Mouse (Mus musculus) c-Kit-positive CD71-positive TER-119-negative erythroid progenitor cells, embryonic 14.5 days (primary cell): ENCODE results near the gene Scaf4.
"Not testable (repeated sequence)": the region's sequence is repeated elsewhere in the genome, so short reads cannot be mapped to it uniquely, and the experiment has no call there.

Experiments used
- DNase-seq: peaks from one replicate; pipeline ENCODE4 v3.0.0-alpha.2; 2013; ENCODE audit warnings: low read depth

The Scaf4 gene

DNA sequence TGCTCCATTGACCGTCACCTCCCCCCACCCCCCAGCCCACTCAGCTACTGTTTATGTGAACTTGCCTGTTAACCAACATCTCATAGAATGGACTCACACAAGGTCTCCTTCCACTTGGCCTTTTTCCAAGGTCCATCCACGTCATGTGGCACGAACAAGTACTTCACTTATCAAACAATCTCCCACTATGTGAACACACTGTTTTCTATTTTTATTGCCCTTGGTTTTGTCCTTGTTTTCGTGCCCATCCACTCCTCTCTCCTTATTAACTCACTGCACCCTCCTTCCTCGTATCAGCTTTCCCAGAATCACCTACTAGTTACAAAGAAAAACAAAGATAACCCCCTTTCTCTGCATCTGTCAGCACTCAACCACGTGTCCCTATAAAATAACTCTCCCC, 49.7 kb downstream of the Scaf4 start:
- DNase-seq: no peak

DNA sequence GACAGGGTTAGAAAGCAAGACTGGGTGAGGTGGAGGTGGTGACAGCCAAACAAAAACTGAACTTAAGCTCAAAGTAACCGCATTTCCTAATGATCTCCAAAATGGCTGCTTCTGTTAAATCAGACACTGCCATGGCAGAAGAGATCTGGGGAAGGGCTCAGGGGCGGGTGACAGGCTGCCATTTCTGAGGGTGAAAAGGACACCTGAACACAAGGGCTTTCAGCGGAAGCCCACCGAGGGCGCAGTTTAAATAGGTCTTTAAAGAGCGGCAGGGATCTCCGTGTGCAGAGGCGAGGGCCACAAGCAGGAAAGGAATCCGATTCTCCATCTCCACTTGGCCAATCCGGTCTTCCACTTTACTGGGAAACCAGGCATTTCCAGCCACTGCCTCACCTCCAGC, 50.6 kb downstream of the Scaf4 start:
- DNase-seq: no peak

DNA sequence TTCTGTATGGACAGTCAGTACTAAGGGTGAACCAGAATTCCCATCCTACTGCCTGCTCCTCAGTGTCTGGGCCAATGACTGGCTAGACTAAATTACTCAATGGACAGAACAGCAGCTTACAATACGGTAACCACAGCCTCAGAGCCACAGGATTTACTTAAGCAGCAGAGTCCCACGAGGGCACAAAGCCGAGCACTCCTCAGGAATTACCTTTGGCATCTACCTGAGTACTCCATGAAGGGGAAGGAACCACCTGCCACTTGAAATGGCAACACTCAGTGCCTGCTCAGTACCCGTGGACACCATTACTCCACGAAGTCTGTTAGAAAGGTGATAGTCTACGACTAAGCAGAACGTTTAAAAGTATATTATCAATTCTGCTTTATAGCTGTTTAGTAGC, 53.0 kb downstream of the Scaf4 start:
- no peak for DNase-seq

DNA sequence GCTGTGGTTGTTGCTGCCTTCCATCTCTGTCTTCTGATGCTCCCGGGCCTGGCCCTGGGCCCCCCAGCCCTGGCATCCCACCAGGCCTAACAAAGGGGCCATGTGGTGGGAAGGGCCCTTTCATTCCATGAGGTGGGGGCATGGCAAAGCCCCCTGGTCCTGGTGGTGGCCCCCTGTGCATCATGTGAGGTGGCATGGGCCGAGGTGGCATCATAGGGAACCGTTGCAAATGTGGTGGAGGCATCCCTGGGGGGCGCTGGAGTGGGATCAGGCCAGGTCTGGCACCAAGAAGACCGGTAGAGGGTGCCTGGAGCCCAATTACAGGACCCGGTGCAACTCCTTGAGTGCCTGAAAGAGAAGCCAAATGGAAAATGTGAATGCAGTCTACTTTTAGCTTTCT, 54.4 kb downstream of the Scaf4 start:
- no peak for DNase-seq

DNA sequence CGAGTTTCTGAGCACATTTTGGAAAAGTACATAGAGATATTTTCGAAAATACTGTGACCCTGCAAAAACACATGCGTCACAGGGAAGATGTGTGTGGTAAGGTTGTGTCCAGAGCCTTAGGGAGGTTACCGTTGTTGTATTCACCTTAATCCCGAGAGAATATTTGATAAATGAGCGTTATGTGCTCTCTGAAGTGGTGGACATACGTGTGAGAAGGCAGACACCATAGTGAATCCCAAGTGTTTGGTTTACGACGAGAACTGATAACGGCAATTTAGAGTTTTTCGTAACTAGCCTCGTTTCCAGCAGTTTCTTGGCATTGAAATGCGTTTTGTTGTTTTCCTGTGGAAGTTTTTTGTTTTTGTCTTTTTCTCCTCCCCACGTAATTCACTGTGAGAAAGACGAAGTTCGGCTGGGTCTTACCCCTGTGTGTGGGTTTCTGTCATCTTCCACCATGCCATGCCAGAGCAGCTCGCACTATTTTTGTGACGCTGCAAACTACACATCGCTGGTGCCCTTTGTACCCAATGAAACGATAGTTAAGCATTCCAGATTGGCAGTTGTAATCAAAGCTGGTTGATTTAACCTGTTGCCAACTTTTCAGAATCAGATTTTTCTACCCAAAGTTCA, 62.7 kb downstream of the Scaf4 start:
- no peak for DNase-seq

DNA sequence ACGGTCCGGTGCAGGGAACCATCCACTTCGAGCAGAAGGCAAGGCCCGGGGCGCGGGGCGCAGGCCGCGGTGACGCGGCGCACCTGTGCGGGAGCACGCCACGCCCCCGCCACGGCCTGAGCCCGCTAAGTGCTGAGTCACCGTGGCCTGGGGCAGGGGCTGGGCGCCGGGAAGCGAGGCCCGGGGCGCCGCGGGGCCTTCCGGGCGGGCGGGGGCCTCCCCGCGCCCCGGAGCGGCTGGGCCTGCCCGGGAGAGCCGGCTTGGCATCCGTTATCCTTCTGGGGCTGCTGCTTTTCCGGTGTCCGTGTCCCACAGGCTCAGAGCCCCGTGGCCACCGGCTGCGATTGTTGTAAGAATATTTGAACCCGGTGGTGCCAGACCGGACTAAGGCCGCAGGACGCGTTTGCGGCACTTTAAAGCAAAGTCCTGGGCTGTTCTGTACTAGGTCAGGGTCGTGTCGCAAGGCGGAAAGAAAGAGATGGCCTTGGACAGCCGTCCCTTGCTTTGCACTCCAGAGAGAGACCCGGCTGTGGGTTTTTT, 63.3 kb downstream of the Scaf4 start:
- DNase-seq: no peak

DNA sequence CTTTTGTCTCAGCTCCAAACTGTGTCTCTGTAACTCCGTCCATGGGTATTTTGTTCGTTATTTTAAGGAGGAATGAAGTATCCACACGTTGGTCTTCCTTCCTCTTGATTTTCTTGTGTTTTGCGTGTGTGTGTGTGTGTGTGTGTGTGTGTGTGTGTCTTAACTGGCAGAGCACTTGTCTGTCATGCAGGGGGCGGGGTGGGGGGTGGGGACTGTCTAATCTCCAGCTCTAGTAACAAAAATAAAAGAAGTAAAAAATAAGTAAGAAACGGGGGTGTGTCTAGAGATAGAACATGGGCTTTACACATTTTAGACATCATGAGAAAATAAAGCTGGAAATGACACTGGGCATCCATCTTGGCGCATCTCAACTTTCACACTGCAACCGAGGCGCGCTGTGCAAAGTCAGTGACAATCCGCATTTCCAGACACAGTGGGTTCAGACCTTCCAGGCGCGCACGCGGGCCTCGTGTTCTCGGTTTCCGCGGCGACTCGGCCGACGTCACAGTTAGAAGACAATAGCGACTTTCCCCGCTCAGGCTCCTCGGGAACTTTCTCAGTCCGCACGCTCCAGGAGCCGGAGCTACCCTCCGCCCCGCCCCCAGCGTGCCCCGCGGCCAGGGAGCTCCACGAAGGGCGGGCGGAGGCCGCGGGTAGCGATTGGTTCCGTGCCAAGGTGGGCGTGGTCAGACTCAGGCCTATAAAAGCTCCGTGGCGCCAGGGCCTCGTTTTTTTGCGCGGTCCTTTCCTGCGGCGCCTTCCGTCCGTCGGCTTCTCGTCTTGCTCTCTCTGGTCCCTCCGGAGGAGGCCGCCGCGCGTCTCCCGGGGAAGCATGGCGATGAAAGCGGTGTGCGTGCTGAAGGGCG, 64.0 kb downstream of the Scaf4 start, which contains the start of gene Sod1:
Gene Sod1 (plus strand): TSS at position 729 of the 866 bp plus-strand sequence.
- peak; percentile 86 for DNase-seq

DNA sequence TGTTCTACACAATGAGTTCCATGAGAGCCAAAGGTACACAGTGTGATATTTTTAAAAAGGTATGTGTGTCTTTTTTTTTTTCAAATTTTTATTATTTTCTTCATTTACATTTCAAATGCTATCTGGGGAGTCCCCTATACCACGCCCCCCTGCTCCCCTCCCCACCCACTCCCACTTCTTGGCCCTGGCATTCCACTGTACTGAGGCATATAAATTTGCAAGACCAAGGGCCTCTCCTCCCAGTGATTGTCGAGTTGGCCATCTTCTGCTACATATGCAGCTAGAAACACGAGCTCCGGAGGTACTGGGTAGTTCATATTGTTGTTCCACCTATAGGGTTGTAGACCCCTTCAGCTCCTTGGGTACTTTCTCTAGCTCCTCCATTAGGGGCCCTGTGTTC, 64.9 kb downstream of the Scaf4 start:
- DNase-seq: not testable (repeated sequence)

DNA sequence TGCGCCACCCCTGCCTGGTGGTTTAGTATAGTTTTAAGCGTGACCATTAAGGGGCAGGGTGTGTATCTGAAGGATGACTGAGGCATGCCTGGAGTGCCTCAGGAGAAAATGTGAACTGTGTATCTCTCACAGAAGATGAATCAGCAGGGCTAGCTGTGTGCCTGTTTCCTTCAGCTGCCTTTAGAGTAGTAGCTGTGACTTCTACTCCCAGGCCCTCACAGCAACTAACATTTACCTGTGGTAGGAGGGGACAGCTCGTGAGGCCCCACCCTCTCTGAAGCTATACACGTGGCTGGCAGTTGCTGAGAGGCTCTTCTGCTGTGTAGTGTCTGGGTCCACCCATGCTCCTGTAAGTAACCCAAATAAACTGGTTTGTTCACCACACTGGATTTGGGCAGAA, 66.4 kb downstream of the Scaf4 start:
- DNase-seq: no peak

DNA sequence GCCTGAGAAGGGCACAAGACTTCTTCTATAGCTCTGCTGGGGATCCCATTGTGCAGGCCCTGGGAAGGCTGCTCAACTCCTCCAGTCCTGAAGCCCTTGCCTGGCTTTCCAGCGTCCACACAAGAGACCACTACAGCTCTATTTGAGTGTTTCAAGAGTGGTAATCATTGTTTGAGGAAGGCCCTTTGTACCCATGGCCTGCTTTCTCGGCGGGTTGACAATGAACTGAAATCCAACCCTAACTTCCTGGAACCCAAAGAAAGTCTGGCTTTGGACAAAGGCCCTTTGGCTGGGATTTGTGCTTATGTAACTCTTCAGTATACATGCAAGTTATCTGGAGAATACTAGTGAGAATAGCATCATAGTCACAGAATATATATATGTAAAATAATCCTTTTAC, 66.9 kb downstream of the Scaf4 start:
- no peak for DNase-seq

DNA sequence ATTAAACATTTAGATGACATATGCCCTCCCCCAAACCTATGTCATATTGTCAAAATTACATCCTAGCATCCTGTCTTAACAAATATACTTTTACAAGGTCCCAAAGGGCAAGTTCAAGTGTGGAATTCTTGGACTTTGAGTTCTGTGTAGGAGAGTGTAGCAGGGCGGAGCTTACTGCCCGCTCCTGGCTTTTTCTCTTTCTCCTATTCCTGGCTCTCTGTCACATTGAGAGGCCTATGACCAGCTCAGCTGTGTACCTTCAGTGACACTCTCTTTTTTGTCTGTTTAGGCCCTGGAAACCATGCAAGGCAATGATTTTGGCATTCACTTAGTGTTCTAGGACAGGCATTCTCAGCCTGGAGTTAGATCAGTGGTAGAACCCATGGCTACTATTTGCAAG, 67.9 kb downstream of the Scaf4 start:
- no peak for DNase-seq

DNA sequence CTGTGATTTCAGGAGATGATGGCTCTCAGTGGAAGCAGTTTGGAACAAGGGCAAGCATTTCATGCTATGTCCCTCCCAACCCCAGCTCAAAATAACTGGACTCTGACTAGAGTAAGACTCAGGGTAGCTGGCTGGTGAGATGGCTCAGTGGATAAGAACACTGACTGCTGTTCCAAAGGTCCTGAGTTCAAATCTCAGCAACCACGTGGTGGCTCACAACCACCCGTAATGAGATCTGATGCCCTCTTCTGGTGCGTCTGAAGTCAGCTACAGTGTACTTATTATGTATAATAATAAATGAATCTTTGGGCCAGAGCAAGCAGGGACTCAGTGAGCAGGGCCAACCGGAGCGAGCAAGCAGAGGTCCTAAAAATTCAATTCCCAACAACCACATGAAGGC, 68.4 kb downstream of the Scaf4 start:
- DNase-seq: not testable (repeated sequence)

DNA sequence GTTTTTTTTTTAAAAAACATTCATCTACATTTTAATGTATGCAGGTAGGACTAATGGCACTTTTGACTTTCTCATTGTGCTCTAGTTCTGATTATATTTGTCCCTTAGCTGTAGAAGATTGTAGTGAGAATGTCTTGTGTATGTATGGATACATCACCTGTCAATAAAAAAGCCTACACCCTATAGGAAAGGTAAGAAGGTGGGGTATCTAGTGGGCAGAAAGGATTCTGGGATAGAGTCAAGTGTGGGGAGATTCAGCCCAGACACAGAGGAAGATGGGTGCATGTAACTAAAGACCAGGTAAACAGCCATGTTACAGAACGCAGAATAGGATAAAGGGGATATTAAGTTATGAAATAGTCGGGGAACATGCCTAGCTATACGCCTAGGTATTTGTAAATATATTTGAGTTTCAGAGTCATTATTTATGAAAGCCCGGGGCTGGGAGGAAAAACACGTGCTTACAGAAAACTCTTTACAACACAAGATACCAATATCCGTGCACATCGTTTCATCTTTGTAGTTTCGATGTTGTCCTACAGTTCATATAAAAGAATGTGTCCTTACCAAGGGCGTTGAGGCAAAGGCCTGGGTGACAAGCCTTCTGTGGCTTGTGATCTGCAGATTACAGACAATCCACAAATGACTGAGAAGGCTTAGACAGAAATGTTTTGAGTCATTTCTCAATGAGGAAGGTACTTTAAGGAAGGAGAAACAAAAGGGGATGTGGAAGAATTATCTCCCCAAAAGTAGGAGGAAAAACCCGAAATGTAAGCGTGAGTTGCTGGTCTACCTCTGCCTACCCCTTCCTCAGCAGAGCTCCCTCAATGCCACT, 69.4 kb downstream of the Scaf4 start:
- no peak for DNase-seq

DNA sequence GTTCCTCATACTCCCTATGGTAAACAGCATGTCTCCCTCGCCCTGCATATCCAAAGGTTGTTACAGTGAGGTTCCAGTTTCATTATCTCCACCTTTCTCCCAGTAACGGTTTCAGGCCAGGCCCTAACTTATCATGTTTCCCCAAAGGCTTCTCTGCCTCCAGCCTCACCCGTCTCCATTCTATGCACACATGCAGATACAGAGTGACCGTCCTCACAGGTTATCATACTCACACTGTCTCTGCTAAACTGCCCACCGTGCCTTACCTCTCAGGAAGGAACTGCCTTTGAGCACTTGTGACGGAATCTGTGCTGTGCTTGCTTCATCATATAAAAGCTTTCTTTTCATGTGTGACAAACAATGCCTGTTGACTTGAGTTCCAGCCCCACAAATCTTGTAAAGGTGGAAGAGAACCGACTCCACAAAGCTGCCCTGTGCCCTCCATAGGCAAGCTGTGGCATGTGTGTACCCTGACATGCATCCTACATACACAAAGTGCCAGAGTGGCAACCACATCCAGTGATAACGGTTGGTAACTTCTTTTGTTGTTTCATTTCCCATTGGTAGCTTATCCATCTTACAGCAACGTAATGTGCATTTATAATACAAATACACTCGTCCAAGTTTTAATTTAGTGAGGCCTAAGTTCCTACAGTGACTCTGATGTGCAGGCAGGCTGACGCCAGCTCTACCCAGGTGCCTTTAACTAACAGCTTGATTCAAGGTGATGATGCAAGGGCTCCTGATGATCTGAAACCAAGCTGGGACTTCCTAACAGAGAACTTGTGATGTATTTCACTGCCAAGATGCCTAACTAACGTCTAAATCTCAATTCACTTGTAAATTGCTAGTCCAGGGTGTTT, 70.6 kb downstream of the Scaf4 start:
- DNase-seq: peak; percentile 59

DNA sequence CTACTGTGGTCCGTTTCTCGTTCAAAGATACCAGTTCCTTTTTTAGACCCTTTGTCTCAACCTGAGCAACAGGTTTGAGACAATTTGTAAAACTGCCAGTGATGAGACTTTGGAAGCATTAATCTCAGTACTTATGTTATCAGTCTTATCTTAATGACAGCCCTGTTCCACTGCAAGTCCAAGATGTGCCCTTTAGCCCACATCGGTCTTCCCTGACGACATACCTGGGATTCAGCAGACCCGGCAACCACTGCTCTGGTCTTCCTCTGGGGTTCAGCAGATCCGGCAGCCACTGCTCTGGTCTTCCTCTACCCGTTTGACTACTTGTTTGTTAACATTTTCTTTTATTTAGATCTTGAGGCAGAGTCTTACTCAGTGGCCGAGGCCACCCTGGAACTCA, 72.5 kb downstream of the Scaf4 start:
- no peak for DNase-seq

DNA sequence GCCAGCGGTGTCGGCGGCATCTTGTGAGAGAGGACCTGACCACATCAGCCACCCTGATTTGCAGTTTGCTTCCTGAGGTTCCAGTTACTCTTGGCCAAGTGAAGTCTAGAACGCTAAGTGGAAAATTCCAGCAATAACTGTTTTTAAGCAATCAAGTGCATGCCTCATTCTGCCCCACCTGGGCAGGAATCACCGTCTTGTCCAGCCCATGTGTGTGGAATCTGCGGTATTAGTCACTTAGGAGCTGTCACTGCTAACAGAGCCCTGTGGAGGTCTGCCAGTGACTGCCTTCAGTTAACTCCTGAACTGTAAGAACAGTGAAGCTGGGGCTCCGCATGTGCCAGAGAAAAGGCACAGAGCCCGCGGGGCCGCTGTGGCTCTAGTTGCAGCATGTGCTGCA, 73.6 kb downstream of the Scaf4 start:
- no peak for DNase-seq

DNA sequence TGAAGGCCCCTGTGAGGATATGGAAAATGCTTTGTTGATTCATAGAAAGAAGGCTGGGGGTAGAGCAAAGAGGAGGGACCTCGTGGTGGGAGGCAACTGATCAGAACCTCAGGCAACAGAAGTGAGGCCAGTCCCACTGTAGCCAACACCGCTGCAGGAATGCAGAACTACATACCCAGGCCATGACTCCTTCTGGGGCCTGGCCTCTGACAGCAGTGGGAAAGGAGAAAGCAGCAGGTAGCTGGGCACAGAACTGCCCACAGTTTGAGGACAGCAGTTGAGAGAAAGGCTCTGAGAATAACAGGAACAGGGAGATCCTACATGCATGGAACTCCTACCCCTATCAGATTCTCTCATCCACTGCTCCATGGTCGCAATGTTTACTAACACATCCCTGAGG, 75.3 kb downstream of the Scaf4 start:
- DNase-seq: no peak

DNA sequence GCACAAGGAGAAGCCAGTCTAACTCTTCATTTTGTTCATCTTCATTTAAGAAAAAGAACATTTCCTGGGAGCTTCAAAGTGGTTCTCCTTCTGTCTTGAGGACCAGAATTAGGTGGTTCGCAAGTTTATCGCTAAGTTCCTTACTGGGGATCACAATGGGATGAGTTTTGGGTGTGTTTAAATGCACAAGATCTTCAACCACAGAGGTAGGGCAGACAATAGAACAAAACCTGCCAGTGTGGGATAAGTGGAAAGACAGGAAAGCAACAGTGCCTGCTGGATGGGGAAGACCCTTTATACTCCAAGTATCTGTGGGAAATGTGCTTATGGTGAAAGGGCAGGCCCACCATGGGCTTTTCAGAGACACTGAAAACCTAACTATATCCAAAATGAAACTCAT, 79.4 kb downstream of the Scaf4 start:
- DNase-seq: no peak

DNA sequence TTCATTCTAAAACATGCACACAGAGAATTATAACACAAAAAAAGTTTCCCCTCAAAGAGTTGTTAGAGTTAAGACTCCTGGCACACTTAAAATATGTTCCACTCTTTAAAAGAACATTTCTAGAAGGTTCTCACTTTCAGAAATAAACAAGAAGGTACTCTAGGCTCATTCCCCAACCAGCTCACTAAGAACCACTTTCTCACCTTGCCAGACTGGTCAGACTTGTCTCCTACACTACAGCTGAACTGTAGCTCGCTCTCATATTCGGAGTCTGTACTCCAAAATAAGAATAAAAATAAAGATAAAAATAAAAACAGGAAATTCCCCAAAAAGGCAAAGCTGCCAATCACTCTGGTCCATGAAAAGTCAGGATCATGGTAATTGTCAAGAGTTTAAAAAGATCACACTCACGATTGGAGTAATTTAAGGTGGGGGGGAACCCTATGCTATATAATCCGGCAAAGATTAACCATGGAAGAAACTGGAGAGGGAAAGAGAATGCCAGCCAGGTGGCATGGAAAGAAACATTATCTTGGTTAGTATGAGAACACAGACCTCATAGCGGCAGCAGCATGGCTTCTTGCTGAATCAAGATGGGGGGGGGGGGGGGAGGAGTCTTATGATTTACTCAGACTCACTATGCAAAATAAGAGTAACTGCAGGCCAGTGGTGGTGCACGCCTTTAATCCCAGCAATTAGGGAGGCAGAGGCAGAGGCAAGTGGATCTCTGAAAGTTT, 80.9 kb downstream of the Scaf4 start:
- no peak for DNase-seq

DNA sequence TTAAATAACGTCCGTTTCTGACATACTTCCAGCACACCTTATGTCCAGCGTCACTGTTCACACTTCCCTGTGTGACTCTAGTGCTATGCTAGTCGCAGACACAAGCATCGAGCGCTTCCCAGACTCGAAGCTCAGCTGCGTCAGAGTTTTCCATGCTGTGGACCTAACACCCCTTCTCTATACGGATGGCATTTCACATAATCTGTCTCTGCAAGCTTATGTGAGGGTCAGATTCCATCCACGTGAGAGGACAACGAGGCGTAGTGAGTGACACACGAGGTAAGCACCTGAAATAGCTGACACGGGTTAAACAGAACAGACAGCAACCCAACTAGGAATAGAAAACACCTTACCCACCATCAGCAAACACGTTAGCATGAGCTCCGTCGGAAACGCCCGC, 82.2 kb downstream of the Scaf4 start:
- no peak for DNase-seq

DNA sequence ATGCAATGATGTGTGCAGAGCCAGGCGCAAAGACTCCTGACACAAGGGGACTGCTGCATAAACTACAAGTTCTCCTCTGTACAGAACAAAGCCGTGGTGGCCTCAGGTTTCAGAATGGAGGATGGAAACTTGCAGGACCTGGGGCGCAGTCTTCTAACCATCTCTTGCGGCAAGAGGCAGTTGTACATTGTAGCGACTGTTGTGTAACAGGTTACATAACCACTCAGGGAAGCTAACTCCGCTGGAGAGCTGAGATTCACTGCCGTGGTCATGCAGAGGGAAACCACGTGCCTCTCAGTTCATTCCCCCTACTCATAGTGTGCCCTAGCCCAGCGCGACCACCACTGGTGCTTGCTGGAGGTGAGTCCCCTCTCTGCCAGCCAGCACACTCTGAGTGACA, 85.1 kb downstream of the Scaf4 start:
- DNase-seq: no peak
